Mouse (Mus musculus): Measurements from ENCODE around the gene Pisd. TPM values are rescaled to one million over a fixed set of nuclear protein-coding genes. Genes with fewer than 3 reads are reported as not detected.
"Not testable (repeated sequence)": the region's sequence is repeated elsewhere in the genome, so short reads cannot be mapped to it uniquely, and the experiment has no call there.

Gene Pisd
- polyA plus RNA-seq, 1 experiment from 2014 or later = 56.4 TPM

DNA sequence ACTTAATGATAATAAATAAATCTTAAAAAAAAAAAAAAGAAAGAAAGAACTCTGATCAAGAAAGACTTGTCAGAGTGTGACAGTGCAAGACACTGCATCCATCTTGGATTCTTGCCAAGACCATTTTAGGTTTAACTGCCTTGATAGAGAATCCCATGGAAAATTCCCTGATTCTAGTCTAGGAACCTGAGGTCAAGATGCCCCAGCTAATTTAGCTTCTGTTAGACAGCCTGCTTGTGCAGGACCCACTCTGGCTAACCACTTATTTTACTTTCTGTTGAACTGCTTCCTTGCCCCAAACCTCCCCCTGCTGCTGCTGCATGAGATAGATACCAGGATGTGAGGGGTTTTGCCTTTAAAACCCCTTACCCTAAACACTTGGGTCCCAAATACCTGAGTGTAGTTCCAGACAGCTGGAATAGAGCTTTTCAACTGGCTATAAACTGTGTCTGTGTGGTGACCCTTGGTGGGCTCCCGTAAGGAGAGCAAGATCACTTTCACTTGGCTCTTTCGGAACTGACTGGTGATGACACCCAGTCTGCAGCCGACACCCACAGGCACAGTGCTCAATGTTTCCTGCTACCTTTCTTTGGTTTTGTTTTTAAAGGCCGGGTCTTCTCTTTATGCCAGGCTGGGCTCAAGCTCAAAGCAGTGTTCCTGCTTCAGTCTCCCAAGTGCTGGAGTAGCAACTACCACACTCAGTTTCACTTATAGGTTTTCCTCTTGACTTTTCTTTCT is 17.6 kb downstream of the Pisd start:
- ATAC-seq (ENCODE audit: insufficient number of reproducible peaks, insufficient read depth, low FRiP score, low TSS enrichment, low read depth) = no peak
- 91% methylated on average over 4 of the region's 4 CpGs for WGBS

DNA sequence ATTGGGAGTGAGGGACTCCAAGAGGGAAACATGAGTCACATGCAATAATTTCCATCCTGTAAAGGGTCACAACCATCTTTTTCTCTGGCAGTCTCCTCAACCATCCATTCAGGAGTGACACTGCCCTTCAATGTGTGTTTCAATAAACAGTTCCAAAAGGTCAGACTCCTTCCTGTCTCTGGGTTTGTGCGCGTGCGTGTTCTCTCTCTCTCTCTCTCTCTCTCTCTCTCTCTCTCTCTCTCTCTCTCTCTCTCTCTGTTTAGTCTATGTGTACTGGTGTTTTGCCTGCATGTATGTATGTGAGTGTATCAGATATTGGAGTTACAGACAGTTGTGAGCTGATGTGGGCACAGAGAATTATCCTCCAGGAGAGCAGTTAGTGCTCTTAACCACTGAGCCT is 18.4 kb downstream of the Pisd start:
- Histone ChIP-seq H3K36me3 (peaks cover 28% of the 10 kb centered on the region), H3K9me3 (no peaks in the 10 kb centered on the region), H3K4me3 (no peak overlapping the region), H3K27ac (no peak overlapping the region), H3K4me2 (no peak overlapping the region), H3K27me3 (no peaks in the 10 kb centered on the region), H3K4me1 (no peaks in the 10 kb centered on the region), H3K9ac (no peak overlapping the region)
- 78% methylated on average over 3 of the region's 3 CpGs for WGBS
- no peak for ATAC-seq (ENCODE audit: insufficient number of reproducible peaks, insufficient read depth, low FRiP score, low TSS enrichment, low read depth)

More for the DNA sequence above, 17.6 kb downstream of the Pisd start:
- H3K4me3 ChIP-seq = no peak overlapping the region
- H3K9ac ChIP-seq = no peak overlapping the region
- no peak overlapping the region for H3K4me2 ChIP-seq
- peaks cover 25% of the 10 kb centered on the region for H3K36me3 ChIP-seq
- H3K9me3 ChIP-seq = no peaks in the 10 kb centered on the region
- H3K4me1 ChIP-seq = no peaks in the 10 kb centered on the region
- H3K27ac ChIP-seq = no peak overlapping the region
- H3K27me3 ChIP-seq = no peaks in the 10 kb centered on the region

DNA sequence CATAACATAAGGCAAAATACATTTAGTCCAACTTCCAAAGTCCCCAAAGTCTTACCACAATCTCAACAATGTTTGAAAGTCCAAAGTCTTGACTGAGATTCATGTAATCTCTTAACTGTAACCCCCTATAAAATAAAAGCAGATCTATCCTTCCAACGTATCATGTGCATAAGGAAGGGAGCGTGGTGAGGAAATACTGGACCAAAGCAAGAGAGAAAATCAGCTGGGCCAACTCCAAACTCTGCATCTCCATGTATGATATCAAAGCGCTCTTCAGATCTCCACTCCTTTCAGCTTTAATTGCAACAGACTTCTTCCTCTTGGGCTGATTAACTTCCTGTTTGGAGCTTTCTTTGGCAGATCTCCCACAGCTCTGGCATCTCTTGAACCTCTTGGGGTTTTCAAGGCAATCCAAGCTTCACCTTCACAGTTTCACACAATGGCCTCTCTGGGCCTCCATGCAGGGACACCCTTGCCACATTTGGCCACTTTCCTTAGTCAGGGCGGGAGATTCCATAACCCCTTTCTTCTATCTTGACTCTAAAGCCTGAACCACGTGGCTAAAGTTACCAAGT is 23.8 kb downstream of the Pisd start:
- peaks cover 42% of the 10 kb centered on the region for H3K36me3 ChIP-seq
- no peaks in the 10 kb centered on the region for H3K4me1 ChIP-seq
- WGBS = 84% methylated on average over 5 of the region's 5 CpGs
- H3K4me2 ChIP-seq = no peak overlapping the region
- no peaks in the 10 kb centered on the region for H3K9me3 ChIP-seq
- no peak for ATAC-seq (ENCODE audit: insufficient number of reproducible peaks, insufficient read depth, low FRiP score, low TSS enrichment, low read depth)
- H3K27ac ChIP-seq = no peak overlapping the region
- no peak overlapping the region for H3K4me3 ChIP-seq
- H3K27me3 ChIP-seq = no peaks in the 10 kb centered on the region
- no peak overlapping the region for H3K9ac ChIP-seq

DNA sequence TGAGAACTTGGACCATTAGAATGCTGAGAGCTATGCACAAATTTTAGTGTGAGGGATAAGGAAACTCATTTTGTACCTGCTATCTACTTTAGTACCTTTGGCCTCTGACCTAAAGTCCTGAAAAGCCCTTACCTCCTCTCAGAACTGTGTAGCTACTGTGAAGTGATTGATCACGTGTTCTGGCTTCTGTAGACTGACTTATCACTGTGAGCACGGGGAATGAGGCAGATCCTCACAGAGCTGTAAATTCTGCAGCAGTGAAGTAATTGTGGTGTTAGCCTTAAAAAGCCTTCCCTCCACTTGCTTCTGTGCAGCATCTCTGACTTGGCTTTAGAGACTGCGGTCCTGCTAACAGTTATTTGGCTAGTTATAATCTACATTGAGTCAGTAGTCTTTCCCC is 24.7 kb downstream of the Pisd start:
- Histone ChIP-seq H3K9me3 (no peaks in the 10 kb centered on the region), H3K36me3 (peaks cover 42% of the 10 kb centered on the region), H3K9ac (no peak overlapping the region), H3K4me1 (no peaks in the 10 kb centered on the region), H3K4me2 (no peak overlapping the region), H3K4me3 (no peak overlapping the region), H3K27me3 (no peaks in the 10 kb centered on the region), H3K27ac (no peak overlapping the region)
- WGBS = 93% methylated on average over 3 of the region's 3 CpGs
- no peak for ATAC-seq (ENCODE audit: insufficient number of reproducible peaks, insufficient read depth, low FRiP score, low TSS enrichment, low read depth)

DNA sequence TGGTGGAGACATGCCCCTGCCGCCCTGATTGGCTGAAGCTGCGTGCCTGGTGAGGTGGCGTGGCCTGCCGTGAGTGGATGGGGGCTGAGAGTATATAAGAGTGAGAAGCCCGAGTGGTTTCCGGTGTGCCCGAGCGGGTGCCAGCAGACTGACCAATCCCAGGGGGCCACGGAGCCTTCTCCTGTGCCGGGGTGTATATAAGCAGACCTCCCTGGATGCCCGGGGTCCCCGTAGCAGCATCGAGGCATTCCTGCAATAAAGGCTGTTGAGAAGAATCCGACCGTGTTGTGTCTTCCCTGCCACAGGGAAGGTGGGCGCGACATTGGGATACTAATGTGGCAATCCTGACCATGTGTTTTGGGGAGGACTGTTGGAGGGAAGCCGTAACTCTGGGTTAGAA is 25.1 kb downstream of the Pisd start:
- not testable (repeated sequence) for ATAC-seq (ENCODE audit: insufficient number of reproducible peaks, insufficient read depth, low FRiP score, low TSS enrichment, low read depth)

DNA sequence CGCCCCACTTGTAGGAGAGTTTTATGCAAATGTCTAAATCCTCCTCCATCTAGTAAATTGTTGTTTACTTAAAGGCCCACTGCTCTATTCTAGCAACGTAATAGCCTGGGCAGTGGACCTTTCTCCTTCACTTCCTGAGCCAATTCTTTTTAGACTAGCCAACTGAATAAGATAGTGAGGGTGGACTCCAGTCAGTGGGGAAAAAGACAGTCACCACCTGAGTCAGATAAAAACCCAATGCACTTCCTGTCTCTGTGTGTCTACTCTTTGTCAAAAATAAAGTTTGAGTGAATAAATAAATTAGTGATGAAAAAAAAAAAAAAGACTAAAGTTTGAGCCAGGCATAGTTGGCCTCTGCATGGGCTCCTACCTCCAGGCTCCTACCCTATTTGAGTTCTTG is 25.8 kb downstream of the Pisd start:
- Histone ChIP-seq H3K4me3 (no peak overlapping the region), H3K9me3 (no peaks in the 10 kb centered on the region), H3K9ac (no peak overlapping the region), H3K27me3 (no peaks in the 10 kb centered on the region), H3K4me1 (no peaks in the 10 kb centered on the region), H3K36me3 (peaks cover 41% of the 10 kb centered on the region), H3K4me2 (no peak overlapping the region), H3K27ac (no peak overlapping the region)
- WGBS = 85% methylated on average over 2 of the region's 2 CpGs
- no peak for ATAC-seq (ENCODE audit: insufficient number of reproducible peaks, insufficient read depth, low FRiP score, low TSS enrichment, low read depth)

More for the DNA sequence above, 25.1 kb downstream of the Pisd start:
- H3K4me2 ChIP-seq, H3K27ac ChIP-seq, H3K4me3 ChIP-seq, H3K9ac ChIP-seq, H3K4me1 ChIP-seq, H3K27me3 ChIP-seq, H3K9me3 ChIP-seq: not testable (repeated sequence)
- 95% methylated on average over 18 of the region's 18 CpGs for WGBS
- peaks cover 42% of the 10 kb centered on the region for H3K36me3 ChIP-seq

DNA sequence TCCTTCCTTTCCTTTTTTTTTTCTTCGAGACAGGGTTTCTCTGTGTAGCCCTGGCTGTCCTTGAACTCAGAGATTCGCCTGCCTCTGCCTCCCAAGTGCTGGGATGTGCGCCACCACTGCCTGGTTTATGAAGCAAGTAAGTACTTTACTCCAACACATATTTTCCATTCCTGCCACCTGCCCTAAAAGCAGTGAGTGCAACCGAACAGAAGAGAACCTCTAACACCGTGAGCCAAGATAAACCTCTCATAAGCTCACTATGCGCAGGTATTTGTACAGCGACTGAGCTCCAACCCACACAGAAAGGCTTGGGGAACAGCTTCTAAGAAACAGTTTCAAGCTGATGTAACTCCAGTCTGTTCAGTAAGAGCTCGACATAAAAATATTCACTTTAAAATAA is 29.3 kb downstream of the Pisd start:
- H3K4me2 ChIP-seq = no peak overlapping the region
- no peaks in the 10 kb centered on the region for H3K9me3 ChIP-seq
- no peak overlapping the region for H3K4me3 ChIP-seq
- no peaks in the 10 kb centered on the region for H3K27me3 ChIP-seq
- no peak for ATAC-seq (ENCODE audit: insufficient number of reproducible peaks, insufficient read depth, low FRiP score, low TSS enrichment, low read depth)
- H3K36me3 ChIP-seq = peaks cover 7% of the 10 kb centered on the region; the same call in 1 of the 2 replicates
- H3K4me1 ChIP-seq = 0 out of 2 replicates have a peak, but pooled peaks cover 6% of the 10 kb centered on the region
- no peak overlapping the region for H3K27ac ChIP-seq
- 94% methylated on average over 8 of the region's 8 CpGs for WGBS
- H3K9ac ChIP-seq = no peak overlapping the region

DNA sequence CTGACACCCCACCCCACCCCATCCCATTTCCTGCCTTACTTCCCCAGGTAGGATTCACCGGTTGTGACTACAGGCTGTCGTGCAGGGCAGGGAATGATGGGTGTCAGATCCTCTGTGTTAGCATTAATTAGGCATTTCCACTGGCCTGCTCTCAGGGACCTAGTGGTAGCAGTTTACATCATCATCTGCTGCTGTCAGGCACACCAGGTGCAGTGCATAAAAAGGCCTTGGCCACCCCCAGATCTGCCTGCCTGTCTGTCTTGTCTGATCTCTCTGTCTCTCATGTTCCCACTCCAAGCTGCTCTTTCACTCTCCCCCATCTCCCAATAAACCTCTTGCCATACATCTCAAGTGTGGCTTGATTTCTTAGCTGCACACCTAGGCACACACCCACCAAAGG is 33.7 kb downstream of the Pisd start:
- Histone ChIP-seq H3K36me3 (no peaks in the 10 kb centered on the region), H3K4me1 (0 out of 2 replicates have a peak, but pooled peaks cover 6% of the 10 kb centered on the region), H3K27ac (no peak overlapping the region), H3K4me2 (no peak overlapping the region), H3K4me3 (no peak overlapping the region), H3K9me3 (no peaks in the 10 kb centered on the region), H3K27me3 (no peaks in the 10 kb centered on the region), H3K9ac (no peak overlapping the region)
- WGBS = 54% methylated on average over 2 of the region's 2 CpGs
- no peak for ATAC-seq (ENCODE audit: insufficient number of reproducible peaks, insufficient read depth, low FRiP score, low TSS enrichment, low read depth)

DNA sequence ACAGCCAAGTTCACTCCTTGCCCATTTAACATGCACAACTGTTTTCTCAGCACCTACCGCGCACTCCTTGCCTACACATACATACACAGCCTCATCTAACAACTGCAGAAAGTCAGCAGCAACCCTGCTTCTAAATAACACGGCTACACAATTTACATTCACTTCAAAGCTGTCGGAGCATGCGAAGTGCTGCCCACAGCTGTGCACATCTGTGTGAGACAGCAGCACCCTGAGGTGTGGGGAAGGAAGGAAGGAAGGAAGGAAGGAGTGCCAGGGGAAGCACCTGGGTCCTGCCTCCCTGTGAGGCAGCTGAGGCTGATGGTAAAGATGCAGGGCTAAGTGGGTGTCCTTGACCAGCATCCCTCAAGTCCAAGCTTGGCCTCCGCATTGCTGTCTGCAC is 36.5 kb downstream of the Pisd start:
- 94% methylated on average over 6 of the region's 6 CpGs for WGBS
- ATAC-seq (ENCODE audit: insufficient number of reproducible peaks, insufficient read depth, low FRiP score, low TSS enrichment, low read depth) = no peak
- H3K4me2 ChIP-seq = no peak overlapping the region
- peaks cover 15% of the 10 kb centered on the region for H3K4me1 ChIP-seq
- H3K9ac ChIP-seq = no peak overlapping the region
- no peak overlapping the region for H3K4me3 ChIP-seq
- H3K27ac ChIP-seq = no peak overlapping the region
- no peaks in the 10 kb centered on the region for H3K9me3 ChIP-seq
- H3K36me3 ChIP-seq = no peaks in the 10 kb centered on the region
- no peaks in the 10 kb centered on the region for H3K27me3 ChIP-seq

DNA sequence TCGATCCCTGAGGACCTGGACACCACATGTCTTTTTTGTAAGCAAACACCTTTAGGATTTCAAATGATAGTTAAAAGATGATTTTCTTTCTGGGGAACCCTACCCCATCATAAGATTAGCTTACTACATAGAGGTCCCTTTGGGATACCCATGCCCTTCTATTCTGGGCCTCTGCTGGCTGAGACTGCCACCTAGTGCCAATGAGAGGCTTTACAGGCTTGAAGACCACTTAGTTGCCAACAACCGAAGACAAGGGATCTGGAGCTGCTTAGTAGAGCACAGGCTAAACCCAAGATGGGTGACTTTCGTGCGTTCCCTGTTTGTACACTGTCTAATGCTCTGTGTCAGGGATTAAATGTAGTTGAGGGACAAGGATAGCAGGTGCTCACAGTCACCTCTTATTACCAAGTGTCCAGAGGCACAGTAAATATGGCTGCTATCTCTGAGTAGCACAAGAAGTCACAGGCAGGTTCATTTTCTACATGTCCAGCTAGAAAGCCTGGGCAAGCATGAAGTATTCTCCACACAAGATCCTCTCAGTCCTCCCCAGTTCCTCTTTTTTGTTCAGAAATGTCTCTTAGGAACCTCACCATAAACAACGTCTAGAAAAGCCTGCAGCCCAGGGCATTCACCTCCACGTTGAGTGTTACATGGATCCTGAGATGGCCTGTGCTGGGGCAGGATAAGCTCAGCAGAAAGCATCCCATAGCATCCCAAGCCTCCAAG is 37.6 kb downstream of the Pisd start:
- Histone ChIP-seq H3K27ac (no peak overlapping the region), H3K27me3 (no peaks in the 10 kb centered on the region), H3K4me2 (no peak overlapping the region), H3K9ac (no peak overlapping the region), H3K36me3 (no peaks in the 10 kb centered on the region), H3K4me1 (peaks cover 22% of the 10 kb centered on the region), H3K9me3 (no peaks in the 10 kb centered on the region), H3K4me3 (no peak overlapping the region)
- WGBS = 62% methylated on average over 6 of the region's 6 CpGs
- ATAC-seq (ENCODE audit: insufficient number of reproducible peaks, insufficient read depth, low FRiP score, low TSS enrichment, low read depth) = no peak

DNA sequence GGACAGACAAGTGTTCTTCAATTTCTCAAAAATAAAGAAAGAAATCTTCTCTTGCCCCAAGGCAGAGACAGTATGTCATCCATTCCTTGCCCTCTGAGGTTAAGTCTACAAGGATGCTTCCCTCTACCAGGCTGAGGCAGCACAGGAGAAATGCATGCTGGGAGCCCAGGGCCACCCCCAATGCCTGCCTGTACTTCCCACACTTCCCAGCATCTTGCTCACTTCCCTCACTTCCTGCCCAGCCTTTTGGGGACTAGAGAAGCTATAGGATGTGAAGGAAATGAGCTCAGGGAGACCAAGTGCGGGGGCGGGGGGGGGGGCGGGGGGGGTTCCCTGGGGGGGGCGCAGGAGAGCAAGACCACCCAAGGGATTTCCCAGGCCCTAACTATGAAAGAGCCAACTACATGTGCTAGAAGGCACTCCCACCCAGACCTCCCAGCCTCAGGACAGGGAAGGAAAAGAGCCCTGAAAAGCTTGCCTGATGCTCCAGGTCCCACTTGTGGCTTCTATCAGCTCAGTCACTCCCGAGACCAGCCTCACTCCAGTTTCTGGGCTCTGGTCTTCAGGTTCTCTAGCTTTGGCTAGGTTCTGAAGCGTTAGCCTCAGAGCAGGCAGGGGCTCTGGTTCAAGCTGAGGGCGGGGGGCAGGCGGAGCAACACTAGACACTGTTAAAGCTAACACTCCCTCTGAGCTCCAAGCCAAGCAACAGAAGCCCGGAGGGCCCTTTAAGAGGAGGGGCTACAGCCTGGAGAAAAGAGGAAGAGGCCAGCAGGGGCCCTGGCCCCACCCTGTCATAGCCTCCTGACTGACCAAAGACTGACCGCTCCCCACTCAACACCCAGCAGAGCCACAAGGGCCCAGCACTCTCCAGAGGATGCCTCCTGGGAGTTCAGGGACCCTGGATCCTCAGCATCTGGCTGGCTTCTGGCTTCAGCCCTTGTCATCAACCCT is 39.5 kb downstream of the Pisd start:
- Histone ChIP-seq H3K9me3 (no peaks in the 10 kb centered on the region), H3K4me1 (peaks cover 15% of the 10 kb centered on the region), H3K36me3 (no peaks in the 10 kb centered on the region), H3K9ac (peak overlapping the region; percentile 44; the same call in 1 of the 2 replicates), H3K4me2 (peak overlapping the region; percentile 41), H3K27me3 (no peaks in the 10 kb centered on the region), H3K4me3 (peak overlapping the region; percentile 26), H3K27ac (peak overlapping the region; percentile 22; the same call in 1 of the 2 replicates)
- 12% methylated on average over 10 of the region's 10 CpGs for WGBS
- ATAC-seq (ENCODE audit: insufficient number of reproducible peaks, insufficient read depth, low FRiP score, low TSS enrichment, low read depth) = no peak; the same call in 1 of the 2 replicates

Measured in embryonic facial prominence, embryonic 13.5 days (tissue).